Mouse (Mus musculus) C2C12 (cell line): ENCODE results near the gene Slamf9. TPM values are rescaled to one million over a fixed set of nuclear protein-coding genes. Genes with fewer than 3 reads are reported as not detected.

ENCODE experiments used
- H3K27me3 ChIP-seq: one replicate; pipeline ENCODE4 v1.6.1; 2011; ENCODE audit not compliant: control insufficient read depth, insufficient read depth, insufficient read length
- H3K36me3 ChIP-seq: one replicate; pipeline ENCODE4 v1.6.1; 2011; ENCODE audit not compliant: control insufficient read depth, insufficient read depth
- H3K4me3 ChIP-seq: one replicate; pipeline ENCODE4 v1.5.1; 2011; ENCODE audit warnings: mild to moderate bottlenecking, control low read depth; ENCODE audit not compliant: poor library complexity, insufficient read depth, severe bottlenecking
- H3K79me2 ChIP-seq: one replicate; pipeline ENCODE4 v1.6.1; 2011; ENCODE audit not compliant: control insufficient read depth, insufficient read depth
- H3K79me3 ChIP-seq: one replicate; pipeline ENCODE4 v1.6.1; 2011; ENCODE audit warnings: low read depth, control low read depth
- H3ac ChIP-seq: one replicate; pipeline ENCODE3; 2011; ENCODE audit warnings: low read depth; ENCODE audit not compliant: control insufficient read depth, insufficient read length
- CEBPB ChIP-seq: IDR thresholded peaks from one replicate; pipeline ENCODE4 v1.6.1; 2011; ENCODE audit warnings: low read depth, mild to moderate bottlenecking, control low read depth, moderate library complexity
- CTCF ChIP-seq: IDR thresholded peaks from one replicate; pipeline ENCODE4 v1.5.1; 2011; ENCODE audit not compliant: control insufficient read depth, insufficient read depth, insufficient read length
- FOSL1 ChIP-seq: IDR thresholded peaks from one replicate; pipeline ENCODE4 v1.8.0; 2011; ENCODE audit warnings: mild to moderate bottlenecking, low read length; ENCODE audit not compliant: poor library complexity, insufficient read depth, severe bottlenecking
- MAX ChIP-seq: IDR thresholded peaks from one replicate; pipeline ENCODE4 v1.6.1; 2011; ENCODE audit warnings: mild to moderate bottlenecking, control low read depth
- MYOD1 ChIP-seq: IDR thresholded peaks from one replicate; pipeline ENCODE4 v1.6.1; 2011; ENCODE audit warnings: low read depth; ENCODE audit not compliant: control insufficient read depth, insufficient read length
- MYOG ChIP-seq: IDR thresholded peaks from one replicate; pipeline ENCODE4 v1.6.1; 2011; ENCODE audit not compliant: control insufficient read depth, insufficient read length; ENCODE audit errors: extremely low read depth
- USF1 ChIP-seq: IDR thresholded peaks from one replicate; pipeline ENCODE4 v1.6.1; 2011; ENCODE audit warnings: low read depth, mild to moderate bottlenecking, control low read depth, moderate library complexity
- polyA plus RNA-seq: library from polyadenylated mRNA; unstranded; fragments of >200 nt; fragmentation: generic; extraction: Trizol; gene quantifications from one replicate; pipeline ENCODE4 v1.2.1, GENCODE M21; 2012; ENCODE audit warnings: missing spikeins

Slamf9 gene
- polyA plus RNA-seq, 1 experiment: 0.19 TPM

- no peak overlapping the region for H3K4me3 ChIP-seq
- H3K79me2 ChIP-seq: no peaks in the 10 kb centered on the region
- no peaks in the 10 kb centered on the region for H3K27me3 ChIP-seq
- no peak overlapping the region for H3ac ChIP-seq
- H3K79me3 ChIP-seq: no peaks in the 10 kb centered on the region
- no peaks in the 10 kb centered on the region for H3K36me3 ChIP-seq
- no peak for TF ChIP-seq MAX
- no peak for TF ChIP-seq USF1
- no peak for TF ChIP-seq CEBPB
These were observed 42.6 kb upstream of the Slamf9 start for GRCm38 (mm10) chr1:172432587-172432955.

- no peak for TF ChIP-seq FOSL1
- TF ChIP-seq MYOD1: no peak
- no peak for TF ChIP-seq MAX
- no peak for TF ChIP-seq MYOG
- TF ChIP-seq USF1: no peak
- TF ChIP-seq CEBPB: no peak
- Histone ChIP-seq H3ac (no peak overlapping the region), H3K79me3 (no peaks in the 10 kb centered on the region), H3K4me3 (no peak overlapping the region), H3K36me3 (no peaks in the 10 kb centered on the region), H3K79me2 (no peaks in the 10 kb centered on the region), H3K27me3 (no peaks in the 10 kb centered on the region)
These were observed 41.9 kb upstream of the Slamf9 start for GRCm38 (mm10) chr1:172433012-172433850.

- Histone ChIP-seq H3K79me2 (no peaks in the 10 kb centered on the region), H3K4me3 (no peak overlapping the region), H3K36me3 (no peaks in the 10 kb centered on the region), H3K79me3 (no peaks in the 10 kb centered on the region), H3ac (no peak overlapping the region), H3K27me3 (no peaks in the 10 kb centered on the region)
- TF ChIP-seq CTCF: no peak
- no peak for TF ChIP-seq USF1
- TF ChIP-seq MAX: no peak
- TF ChIP-seq MYOG: no peak
- no peak for TF ChIP-seq CEBPB
- no peak for TF ChIP-seq FOSL1
- TF ChIP-seq MYOD1: no peak
These were observed 41.4 kb upstream of the Slamf9 start for GRCm38 (mm10) chr1:172433851-172434165.

GRCm38 (mm10) chr1:172436785-172437184 is 38.4 kb upstream of the Slamf9 start:
- Histone ChIP-seq H3K79me3 (no peaks in the 10 kb centered on the region), H3K4me3 (no peak overlapping the region), H3K36me3 (no peaks in the 10 kb centered on the region), H3K79me2 (no peaks in the 10 kb centered on the region), H3K27me3 (no peaks in the 10 kb centered on the region), H3ac (no peak overlapping the region)
- no peak for TF ChIP-seq USF1

- Histone ChIP-seq H3K27me3 (no peaks in the 10 kb centered on the region), H3K4me3 (no peak overlapping the region), H3K36me3 (no peaks in the 10 kb centered on the region), H3K79me3 (no peaks in the 10 kb centered on the region), H3K79me2 (no peaks in the 10 kb centered on the region), H3ac (no peak overlapping the region)
- TF ChIP-seq MYOG (no peak), MAX (no peak), FOSL1 (no peak), CEBPB (no peak), MYOD1 (no peak), USF1 (no peak), CTCF (no peak)
These were observed 36.5 kb upstream of the Slamf9 start for GRCm38 (mm10) chr1:172438621-172439020.

- no peaks in the 10 kb centered on the region for H3K79me3 ChIP-seq
- no peaks in the 10 kb centered on the region for H3K27me3 ChIP-seq
- H3K36me3 ChIP-seq: no peaks in the 10 kb centered on the region
- H3K79me2 ChIP-seq: no peaks in the 10 kb centered on the region
- TF ChIP-seq CEBPB (no peak), FOSL1 (no peak), MAX (no peak), MYOD1 (no peak), USF1 (no peak), MYOG (no peak), CTCF (no peak)
- no peak overlapping the region for H3K4me3 ChIP-seq
- H3ac ChIP-seq: no peak overlapping the region
These were observed 34.6 kb upstream of the Slamf9 start for GRCm38 (mm10) chr1:172440521-172440920.
